Mouse (Mus musculus): Measurements from ENCODE around the gene Trpm7. TPM values are rescaled to one million over a fixed set of nuclear protein-coding genes. Genes with fewer than 3 reads are reported as not detected.

Gene Trpm7
- total RNA-seq (2023) = 10 to 100 TPM; 41.2 to 46.8 TPM

GRCm38 (mm10) chr2:126875871-126876796, at the start of gene Trpm7:
TSS of gene Trpm7 (minus strand) at chr2:126876230.

GRCm38 (mm10) chr2:126783370-126783769, 92.7 kb downstream of the Trpm7 start, which contains the start of gene Usp50:
TSS of gene Usp50 (minus strand) at chr2:126783470.

Other genes with a start within 250 kb of the Trpm7 start
- 10 to 100 TPM; 35.9 to 39.9 TPM for gene Gabpb1, start 199.9 kb downstream of the Trpm7 start, total RNA-seq (2023)
- gene Usp8, start 168.9 kb downstream of the Trpm7 start, total RNA-seq (2023) = 10 to 100 TPM; 45.3 to 49.7 TPM
- gene Usp50, start 92.8 kb downstream of the Trpm7 start, total RNA-seq (2023) = not detected
- gene Sppl2a, start 57.0 kb upstream of the Trpm7 start, total RNA-seq (2023) = 10 to 100 TPM; 46.8 to 52.6 TPM
- gene Ap4e1, start 132.5 kb upstream of the Trpm7 start, total RNA-seq (2023) = 10 to 100 TPM; 13.3 to 13.6 TPM
- gene Blvra, start 194.4 kb upstream of the Trpm7 start, total RNA-seq (2023) = 10 to 100 TPM; 14.6 to 18.8 TPM